Mouse (Mus musculus) forebrain, postnatal 0 days (tissue): Measurements from ENCODE around the gene Msh4. TPM values are rescaled to one million over a fixed set of nuclear protein-coding genes. Genes with fewer than 3 reads are reported as not detected.

Source experiments
- ATAC-seq: fragments of 200-750 bp; cut with Nextera tagmentation; 2 replicates; pipeline ENCODE4 v1.8.0; 2017; ENCODE audit warnings: mild to moderate bottlenecking, moderate library complexity
- DNase-seq: peaks from one replicate; pipeline ENCODE4 v3.0.0-alpha.2; 2015
- H3K27ac ChIP-seq: fragments of 300-500 bp; sonication (generic); 2 replicates; pipeline ENCODE4 v1.5.1; 2014; ENCODE audit warnings: low read depth, mild to moderate bottlenecking, antibody characterized with exemption, low read length, moderate library complexity, mixed read lengths
- H3K27me3 ChIP-seq: fragments of 300-500 bp; sonication (generic); 2 replicates; pipeline ENCODE4 v1.6.1; 2014; ENCODE audit warnings: mild to moderate bottlenecking, low read length, mixed read lengths; ENCODE audit not compliant: insufficient read depth
- H3K36me3 ChIP-seq: fragments of 300-500 bp; sonication (generic); 2 replicates; pipeline ENCODE4 v1.6.1; 2014; ENCODE audit warnings: mild to moderate bottlenecking, moderate library complexity; ENCODE audit not compliant: insufficient read depth
- H3K4me1 ChIP-seq: fragments of 300-500 bp; sonication (generic); 2 replicates; pipeline ENCODE4 v1.6.1; 2014; ENCODE audit warnings: antibody characterized with exemption; ENCODE audit not compliant: insufficient read depth
- H3K4me2 ChIP-seq: fragments of 300-500 bp; sonication (generic); 2 replicates; pipeline ENCODE4 v1.6.1; 2014; ENCODE audit warnings: low read depth, mild to moderate bottlenecking, moderate library complexity
- H3K4me3 ChIP-seq: fragments of 300-500 bp; sonication (generic); 2 replicates; pipeline ENCODE4 v1.5.1; 2014; ENCODE audit warnings: low read depth, low read length, mixed read lengths
- H3K9ac ChIP-seq: fragments of 300-500 bp; sonication (generic); 2 replicates; pipeline ENCODE4 v1.6.1; 2014; ENCODE audit warnings: mild to moderate bottlenecking
- H3K9me3 ChIP-seq: fragments of 300-500 bp; sonication (generic); 2 replicates; pipeline ENCODE4 v1.6.1; 2016; ENCODE audit warnings: low read length
- CTCF ChIP-seq: sonication (generic); IDR thresholded peaks from 2 replicates; pipeline ENCODE4 v1.5.1; 2016; ENCODE audit warnings: antibody characterized with exemption, control low read depth, low read depth
- whole genome bisulfite sequencing: fragments of 180-500 bp; shearing (Covaris S2); extraction: QIAGEN DNeasy Blood & Tissue Kit; methylation state at CpG from one replicate; pipeline ENCODE4 v1.1.7; 2014; 5-methylcytosine and 5-hydroxymethylcytosine counted together
- polyA plus RNA-seq: library from polyadenylated mRNA; unstranded; fragments of >200 nt; fragmentation: Nextera tagmentation; extraction: Ambion mirVana; gene quantifications from 2 replicates; pipeline ENCODE4 v1.2.1, GENCODE M21; 2015
- total RNA-seq: library from RNA; depleted of rRNA; stranded (reverse); fragments of >200 nt; gene quantifications from 2 replicates; pipeline ENCODE4 v1.2.3, GENCODE M21; 2014; rRNA removed

Gene Msh4
- total and polyA plus RNA-seq, 2 experiments from 2014 or later = 0.05 to 0.95 TPM

- no peak for ATAC-seq
- DNase-seq = no peak
- no peak for TF ChIP-seq CTCF
- WGBS = 93% methylated on average over 9 of the region's 9 CpGs
- H3K4me1 ChIP-seq = 0 out of 2 replicates have a peak, but pooled peaks cover 9% of the 10 kb centered on the region
- H3K4me3 ChIP-seq = no peak overlapping the region
- H3K9me3 ChIP-seq = no peaks in the 10 kb centered on the region
- no peak overlapping the region for H3K9ac ChIP-seq
- H3K27ac ChIP-seq = no peak overlapping the region
- no peaks in the 10 kb centered on the region for H3K27me3 ChIP-seq
- H3K4me2 ChIP-seq = no peak overlapping the region
- no peaks in the 10 kb centered on the region for H3K36me3 ChIP-seq
These were observed 98.3 kb downstream of the Msh4 start for GRCm38 (mm10) chr3:153807444-153808149.

Other genes starting within 250 kb of the Msh4 start
- gene St6galnac3, start 181.0 kb downstream of the Msh4 start, total RNA-seq = 16.5 and 16.6 TPM in 2 replicates
- 6.9 and 7.7 TPM in 2 replicates for gene St6galnac3, start 181.0 kb downstream of the Msh4 start, polyA plus RNA-seq
- not detected in 2 replicates for gene Asb17, start 61.9 kb downstream of the Msh4 start, total RNA-seq
- not detected in 2 replicates for gene Asb17, start 61.9 kb downstream of the Msh4 start, polyA plus RNA-seq
- gene Rabggtb, start 6.9 kb upstream of the Msh4 start, total RNA-seq = 69.9 and 71.2 TPM in 2 replicates
- gene Rabggtb, start 6.9 kb upstream of the Msh4 start, polyA plus RNA-seq = 56.9 and 58.3 TPM in 2 replicates
- gene Acadm, start 38.5 kb upstream of the Msh4 start, total RNA-seq = 31.5 and 32.4 TPM in 2 replicates
- gene Acadm, start 38.5 kb upstream of the Msh4 start, polyA plus RNA-seq = 39.7 and 40.1 TPM in 2 replicates
- gene Slc44a5, start 67.3 kb upstream of the Msh4 start, total RNA-seq = 29.1 and 39.5 TPM in 2 replicates
- gene Slc44a5, start 67.3 kb upstream of the Msh4 start, polyA plus RNA-seq = 5.7 and 8.4 TPM in 2 replicates